Mouse (Mus musculus) heart, adult 11 months (tissue): Measurements from ENCODE around the gene Naa16.
A peak's percentile ranks its signal among the peaks of the same experiment; 100 is the strongest.

Source experiments
- DNase-seq: peaks from one replicate; pipeline ENCODE4 v3.0.0; 2022

Naa16 gene

DNA sequence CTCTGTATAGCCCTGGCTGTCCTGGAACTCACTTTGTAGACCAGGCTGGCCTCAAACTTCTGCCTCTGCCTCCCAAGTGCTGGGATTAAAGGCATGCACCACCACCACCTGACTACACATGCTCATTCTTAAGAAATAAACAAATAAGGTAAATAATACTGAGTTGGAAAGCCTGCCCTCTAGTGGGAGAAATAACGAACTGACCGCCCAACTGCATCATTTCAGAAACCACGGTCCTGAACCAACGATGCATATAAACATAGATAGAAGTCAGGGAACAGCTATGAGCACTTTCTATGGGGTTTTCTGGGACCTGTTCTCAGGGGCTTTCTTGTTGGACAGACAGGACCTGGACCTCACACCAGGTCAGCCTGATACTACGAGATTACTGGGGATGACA is 63.5 kb downstream of the Naa16 start:
- peak; percentile 89 for DNase-seq

DNA sequence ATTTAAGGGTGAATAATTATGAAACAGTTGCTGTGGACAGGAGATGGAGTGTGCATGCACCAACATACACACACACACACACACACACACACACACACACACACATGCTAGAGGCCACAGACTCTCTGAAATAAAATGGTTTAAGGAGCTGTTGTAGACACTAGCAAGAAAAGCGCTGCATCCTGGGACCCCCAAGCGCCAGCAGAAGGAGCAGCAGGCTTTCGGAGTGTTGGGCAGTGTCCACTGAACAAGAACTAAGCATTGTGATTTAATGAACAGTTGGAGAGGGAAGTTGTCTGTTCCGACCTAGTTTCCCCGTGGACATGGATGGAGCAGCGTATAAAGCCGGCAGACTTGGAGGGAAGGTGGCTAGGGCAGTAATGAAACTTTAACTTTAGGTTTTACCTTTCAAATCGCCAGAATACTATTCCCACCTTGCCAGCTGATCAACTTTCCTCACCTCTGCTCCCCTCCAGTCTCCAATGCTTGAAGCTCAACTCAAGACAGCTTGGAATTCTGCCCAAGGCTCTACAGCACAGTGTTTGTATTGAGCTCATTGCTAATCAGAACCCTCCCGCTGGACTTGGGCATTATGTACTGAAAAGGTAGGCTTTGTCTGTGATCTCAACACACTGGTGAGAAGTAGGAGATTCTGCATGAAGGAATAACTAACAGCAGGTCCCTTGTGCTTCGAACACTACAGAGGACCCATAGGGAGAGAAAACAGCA is 66.3 kb downstream of the Naa16 start:
- peak; percentile 43 for DNase-seq

DNA sequence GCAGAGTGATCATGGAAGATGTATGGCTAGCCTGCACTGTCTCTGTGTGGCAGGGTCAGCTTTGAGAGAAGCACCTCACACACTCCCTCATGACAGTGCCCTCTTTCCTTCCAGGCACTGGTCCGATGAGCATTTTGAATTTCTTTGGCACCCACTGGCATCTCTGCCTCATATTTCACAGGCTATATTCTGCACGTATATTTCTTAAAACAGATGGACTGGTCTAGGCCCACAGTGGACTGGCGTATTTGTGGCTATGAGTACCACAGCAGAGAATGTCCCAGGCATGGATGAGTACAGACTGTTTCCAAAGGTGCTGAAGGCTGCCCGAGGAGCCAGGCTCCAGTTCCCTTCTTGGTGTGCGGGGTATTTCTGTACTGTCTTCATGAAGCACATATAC is 68.7 kb downstream of the Naa16 start:
- peak; percentile 74 for DNase-seq

DNA sequence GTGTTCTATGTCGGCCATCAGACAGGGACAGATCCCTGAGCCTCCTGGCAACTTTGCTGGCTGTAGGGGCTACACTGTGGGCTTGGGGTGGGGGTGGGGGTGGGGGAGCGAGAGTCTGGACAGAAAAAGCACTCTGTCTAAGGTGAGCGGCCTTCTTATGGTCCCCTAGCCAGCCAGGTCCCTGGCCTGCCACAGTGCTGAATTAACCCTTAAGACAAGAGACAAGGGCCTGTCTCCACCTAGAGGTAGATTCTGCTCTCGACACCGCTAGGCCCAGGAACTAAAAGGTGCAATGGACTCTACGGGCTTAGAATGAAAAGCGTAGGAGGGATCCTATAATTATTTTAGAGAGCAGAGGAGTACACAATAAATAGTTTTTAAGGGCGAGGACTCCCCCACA is 69.4 kb downstream of the Naa16 start:
- peak; percentile 93 for DNase-seq

DNA sequence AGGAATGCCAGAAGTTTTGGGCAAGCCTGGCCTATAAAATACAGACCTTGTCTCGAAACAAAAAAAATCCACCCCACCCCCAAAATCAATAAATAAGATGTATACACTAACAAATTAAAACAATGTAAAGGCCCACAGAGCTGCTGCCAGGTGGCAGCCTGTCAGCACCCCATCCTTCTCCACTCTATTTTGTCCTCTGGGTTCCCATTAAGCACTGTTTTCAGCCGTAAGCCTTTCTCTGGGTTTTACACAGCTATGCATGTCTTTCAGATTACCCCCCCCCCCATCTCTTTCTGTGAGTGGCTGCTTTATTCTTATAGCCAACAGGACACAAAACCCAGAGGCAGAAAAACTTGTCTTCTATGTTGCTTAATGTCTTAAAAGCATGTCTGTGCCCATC is 73.0 kb downstream of the Naa16 start:
- DNase-seq, result no peak

DNA sequence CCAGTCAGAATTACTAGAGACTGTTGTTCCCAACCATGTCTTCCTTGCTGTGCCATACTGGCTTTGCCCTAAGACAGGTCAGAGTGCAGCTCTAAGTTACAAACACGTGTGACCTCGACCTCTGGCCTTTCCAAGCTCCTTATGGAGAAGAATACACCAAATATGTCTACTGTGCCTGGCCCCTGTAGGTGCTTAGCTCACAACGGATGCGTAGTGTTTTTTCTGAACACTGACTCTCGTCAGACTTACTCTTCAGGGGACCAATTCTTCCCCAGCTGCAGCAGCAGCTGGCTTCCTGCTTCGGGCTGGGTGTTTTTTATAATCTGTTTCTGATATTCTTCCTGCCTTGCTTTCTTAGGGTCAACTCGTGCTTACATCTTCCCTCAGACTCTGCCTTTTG is 74.7 kb downstream of the Naa16 start:
- peak; percentile 86 for DNase-seq

DNA sequence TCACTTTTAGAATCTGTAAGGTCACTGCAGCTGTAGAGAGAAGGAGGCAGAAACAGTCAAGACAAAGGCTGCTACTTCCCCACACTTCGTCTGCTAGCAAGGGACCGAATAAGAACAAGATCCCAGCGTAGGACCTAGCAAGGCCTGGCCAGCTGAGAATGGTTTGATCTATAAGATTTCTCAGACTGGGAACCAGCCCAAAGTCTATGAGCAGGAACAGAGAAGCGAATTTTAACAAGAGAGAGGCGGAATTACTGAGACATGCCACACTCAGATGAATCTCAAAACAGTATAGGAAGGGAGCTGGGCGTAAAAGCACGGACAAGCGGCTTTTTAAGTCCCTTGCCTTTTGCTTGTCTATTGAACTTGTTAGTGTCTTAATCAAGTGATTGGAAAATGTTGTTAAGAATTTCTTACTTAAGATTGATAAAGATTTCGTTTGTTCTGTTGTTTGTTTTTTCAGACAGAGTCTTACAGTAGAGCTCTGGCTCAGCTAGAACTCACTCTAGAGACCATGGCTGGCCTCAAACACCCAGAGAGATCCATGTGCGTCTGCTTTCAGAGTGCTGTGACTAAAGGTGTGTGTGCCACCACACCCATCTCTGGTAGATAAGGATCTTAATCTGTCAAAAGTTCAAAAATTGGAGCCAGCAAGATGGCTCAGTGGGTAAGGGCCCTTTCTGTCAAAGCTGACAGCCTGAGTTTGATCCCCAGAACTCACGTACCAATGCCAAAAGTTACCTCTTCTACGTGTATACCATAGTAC is 76.2 kb downstream of the Naa16 start:
- DNase-seq, result peak; percentile 76

DNA sequence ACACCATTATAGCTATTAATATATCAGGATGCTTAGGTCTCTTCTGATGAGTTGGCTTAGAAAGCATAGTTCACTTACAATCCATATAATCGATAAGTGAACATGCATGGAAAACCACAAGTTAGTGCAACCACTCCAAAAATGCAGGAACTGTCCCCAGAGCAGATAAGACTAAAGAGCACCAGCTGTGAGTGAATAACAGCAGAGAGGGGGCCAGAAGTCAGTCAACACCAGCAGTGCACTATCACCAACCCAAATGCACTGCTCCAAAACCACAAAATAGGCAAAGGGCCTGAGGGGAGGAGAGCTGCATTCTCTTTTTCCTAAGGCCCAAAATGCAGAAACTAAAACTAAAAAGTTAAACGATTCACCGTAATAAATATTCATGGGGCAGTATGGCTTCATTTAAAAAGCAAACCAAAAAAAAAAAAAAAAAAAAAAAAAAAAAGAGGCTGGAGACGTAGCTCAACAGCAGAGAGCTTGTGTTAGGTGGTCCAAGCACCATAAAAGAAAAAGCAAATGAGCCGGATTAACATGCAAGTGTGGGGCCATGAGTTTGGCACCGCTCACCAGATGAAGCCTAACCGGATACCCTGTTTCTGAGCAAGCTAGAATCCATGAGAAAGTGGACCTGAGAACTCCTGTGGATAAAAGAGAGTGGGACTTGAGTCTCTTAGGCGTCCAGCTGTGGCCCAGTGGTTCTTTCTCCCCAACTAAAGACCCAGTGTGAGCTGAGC is 77.0 kb downstream of the Naa16 start:
- peak; percentile 96 for DNase-seq

DNA sequence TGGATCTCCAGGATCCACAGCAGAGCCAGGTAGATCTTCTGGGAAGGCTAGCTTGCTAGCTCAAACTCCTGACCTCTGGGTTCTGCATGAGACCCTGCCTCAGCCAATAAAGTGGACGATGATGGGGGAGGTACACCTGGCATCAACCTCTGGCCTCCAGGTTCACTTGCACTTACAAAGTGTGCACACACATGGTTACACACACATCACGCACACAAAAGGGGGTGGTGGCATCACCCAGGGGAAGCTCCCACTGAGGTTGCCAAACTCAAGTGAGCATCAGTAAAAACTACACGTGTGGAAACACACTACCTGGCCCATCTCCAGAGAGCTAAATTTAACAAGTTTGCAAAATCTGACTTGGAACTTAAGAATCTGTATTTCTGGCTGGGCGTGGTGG is 77.9 kb downstream of the Naa16 start:
- DNase-seq, result peak; percentile 91

DNA sequence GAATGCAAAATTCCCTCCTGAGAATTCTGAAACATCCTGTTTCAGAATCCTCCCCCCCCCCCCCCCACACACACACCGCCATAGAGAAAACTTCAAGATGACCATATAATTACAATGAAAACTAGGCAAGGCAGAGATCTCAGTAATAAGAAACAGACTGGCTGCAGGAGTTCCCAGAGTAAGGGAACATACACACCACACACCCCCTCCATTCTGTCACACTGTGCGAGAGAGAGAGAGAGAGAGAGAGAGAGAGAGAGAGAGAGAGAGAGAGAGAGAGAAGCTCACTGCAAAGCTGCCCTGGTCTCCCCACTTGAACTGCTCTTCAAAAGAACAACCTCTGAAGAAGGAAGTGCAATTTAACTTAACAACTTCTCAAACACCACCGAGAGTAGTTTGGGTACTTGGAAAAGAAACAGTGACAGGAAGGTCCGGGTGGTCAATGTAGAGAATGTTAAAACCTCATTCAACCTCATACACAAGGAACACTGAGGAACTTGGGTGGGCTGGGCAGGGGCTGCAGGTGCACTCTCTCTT is 78.6 kb downstream of the Naa16 start:
- no peak for DNase-seq

DNA sequence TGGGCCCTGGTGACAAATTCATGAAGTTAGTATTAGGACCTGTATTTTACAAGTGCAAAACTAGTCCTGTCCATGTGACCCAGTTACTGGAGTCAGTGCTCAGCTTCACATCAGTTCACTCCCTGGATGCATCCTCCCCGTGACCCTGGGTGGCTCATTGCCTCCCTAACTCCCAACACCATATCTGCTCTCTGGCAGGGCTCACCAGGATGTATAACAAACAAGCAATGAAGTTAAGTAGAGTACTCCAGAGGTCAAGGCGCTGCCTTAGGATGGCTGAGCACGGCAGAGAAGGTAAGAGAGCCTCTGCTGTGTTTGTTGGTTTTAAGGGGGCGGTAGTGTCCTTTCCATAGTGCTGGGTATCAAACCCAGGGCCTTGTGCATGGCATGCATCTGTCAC is 81.5 kb downstream of the Naa16 start:
- DNase-seq, result no peak

DNA sequence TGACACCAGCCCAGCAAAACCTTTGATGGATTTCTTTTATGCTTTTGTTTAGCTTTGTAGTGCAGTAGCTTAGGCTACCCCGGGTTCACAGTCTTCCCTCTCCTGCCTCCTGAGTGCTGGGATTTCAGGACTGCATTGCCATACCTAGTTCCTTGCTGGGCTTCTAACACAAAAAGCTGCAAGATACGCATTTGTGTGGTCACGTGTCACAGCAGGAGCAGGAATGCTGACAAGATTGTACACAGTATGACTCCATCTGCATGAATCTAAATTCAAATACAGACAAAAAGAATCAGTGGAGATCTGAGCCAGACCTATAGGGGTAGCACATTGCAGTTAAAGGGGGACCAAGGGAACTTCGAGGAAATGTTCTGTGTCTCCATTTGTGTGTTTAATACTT is 82.2 kb downstream of the Naa16 start:
- no peak for DNase-seq

DNA sequence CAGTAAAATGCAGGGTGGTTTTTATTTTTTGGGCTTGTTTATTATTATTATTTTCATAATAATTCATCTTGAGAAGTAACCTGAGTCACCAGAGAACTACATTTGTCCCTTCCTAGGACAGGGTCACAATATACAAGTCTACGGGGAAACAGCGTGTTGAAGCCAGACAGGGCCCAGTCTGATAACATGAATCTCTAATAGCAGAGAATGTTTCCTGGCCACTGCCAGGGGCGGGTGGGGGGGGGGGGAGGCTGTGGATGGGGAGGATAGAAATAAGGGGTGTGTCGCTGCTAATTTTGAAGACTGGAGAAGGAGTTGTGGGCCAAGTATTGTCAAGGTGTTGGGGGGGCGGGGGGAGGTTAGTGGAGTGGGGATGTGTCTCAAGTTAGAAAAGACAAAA is 82.7 kb downstream of the Naa16 start:
- no peak for DNase-seq

DNA sequence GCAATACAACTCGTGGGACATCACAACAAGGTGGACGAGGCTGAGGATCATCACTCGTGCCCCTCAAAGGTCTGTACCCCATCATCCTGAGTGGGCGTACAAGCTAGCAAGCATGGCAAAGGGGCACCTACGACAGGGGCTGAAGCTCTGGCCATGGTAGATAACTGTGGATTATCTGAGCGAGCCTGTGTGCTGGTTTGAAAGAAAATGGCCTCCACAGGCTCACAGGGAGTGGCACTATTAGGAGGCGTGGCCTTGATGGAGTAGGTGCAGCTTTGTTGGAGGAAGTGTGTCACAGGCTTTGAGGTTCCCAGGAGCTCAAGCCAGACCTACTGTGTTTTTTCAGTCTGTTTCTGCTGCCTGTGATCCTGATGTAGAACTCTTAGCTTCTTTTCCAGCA is 83.4 kb downstream of the Naa16 start:
- DNase-seq, result no peak

DNA sequence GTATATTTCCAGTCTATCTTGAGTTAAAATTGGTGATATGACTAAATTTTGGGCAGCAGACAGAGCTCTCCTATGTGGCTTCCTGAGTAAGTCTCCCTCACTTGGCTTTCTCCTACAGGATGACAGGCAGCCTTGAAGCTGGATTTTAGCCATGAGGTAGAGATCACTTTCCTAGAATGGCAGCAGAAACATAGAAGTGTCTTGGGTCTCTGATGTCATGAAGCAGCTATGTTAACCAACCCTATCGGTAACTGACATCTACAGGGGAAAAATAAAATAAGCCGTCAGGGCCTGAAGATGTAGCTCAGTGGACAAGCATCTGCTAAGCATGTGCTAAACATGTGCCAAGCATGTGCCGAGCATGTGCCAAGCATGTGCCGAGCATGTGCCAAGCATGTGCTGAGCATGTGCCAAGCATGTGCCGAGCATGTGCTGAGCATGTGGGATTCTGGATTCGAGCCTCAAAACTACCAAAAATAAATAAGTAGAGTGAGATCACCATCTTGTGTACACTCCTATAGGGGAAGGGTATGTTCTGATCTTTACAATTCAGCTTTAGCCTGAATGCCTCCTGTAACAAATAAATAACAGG is 85.6 kb downstream of the Naa16 start:
- no peak for DNase-seq

DNA sequence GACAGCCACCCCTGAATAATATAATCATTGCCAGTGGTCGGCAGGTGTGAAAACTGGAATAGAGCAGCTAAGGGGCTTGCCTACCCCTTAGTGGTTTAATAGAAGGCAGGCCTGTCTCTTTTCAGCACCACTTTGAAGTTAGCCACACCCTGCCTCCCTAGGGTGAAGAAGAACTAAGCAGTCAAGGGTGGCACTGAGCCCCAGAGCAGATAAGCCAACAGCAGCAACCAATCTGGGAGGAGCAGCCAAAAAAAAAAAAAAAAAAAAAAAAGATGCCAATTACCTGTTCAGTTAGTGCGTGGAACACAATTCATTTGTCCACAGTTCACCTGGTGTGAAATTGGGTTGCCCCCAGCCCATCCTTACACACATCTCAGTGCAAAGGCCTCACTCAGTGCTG is 87.4 kb downstream of the Naa16 start:
- DNase-seq, result no peak

DNA sequence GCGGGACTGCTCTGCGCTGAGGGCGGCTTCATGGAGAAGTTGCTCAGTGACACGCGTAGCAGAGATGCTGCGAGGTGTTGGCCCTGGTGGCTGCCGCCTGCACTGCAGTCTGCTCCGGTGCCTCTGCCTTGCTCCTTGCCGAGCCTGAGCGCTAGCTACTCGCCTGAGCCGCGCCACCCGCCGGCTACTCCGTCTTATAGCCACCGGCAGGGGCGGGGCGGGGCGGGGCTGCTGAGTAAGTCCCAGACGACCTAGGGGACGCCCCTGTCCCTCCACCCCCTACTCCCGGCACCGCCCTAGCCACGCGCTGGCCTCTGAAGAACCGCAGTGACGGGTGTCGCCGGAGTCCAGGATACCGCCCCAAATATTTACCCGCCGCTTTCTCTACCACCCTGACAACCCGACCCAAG is 89.1 kb downstream of the Naa16 start, which contains the start of gene Rgcc:
Rgcc (minus strand) TSS at position 180 of the 410 bp plus-strand sequence.
- DNase-seq, result peak; percentile 99

DNA sequence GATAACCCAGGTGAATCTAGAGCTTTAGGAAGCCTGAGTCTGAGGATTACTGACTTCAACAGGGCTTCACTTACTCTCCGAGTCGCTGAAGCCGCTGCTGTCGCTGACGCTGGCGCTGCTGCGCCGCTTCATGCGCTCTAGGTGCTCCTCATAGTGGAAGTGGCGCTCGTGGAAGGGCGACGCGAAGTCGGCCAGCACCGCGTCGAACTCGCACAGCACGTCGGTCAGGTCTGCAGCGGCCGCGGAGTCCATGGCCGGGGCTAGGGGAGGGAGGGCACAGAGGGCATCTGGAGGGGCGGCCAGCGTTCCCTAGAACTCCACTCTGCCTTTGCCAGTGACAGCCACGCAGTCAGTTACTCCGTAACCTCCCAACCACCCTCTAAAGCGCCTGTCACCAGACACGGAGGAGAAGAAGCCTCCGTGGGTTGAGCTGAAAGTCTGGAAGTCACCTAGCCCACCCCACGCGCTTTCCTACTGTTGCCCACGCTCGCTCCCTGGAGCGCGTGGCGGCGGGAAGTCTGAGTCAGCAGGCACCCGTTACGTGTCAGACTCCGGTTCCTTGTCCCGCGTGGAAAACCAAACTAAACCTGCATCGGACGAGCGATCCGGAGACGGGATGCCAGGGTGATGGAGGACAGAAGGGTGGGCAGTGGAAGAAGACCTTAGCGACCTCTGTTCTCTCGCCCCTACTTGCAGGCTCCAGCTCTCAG is 89.8 kb downstream of the Naa16 start:
- no peak for DNase-seq

DNA sequence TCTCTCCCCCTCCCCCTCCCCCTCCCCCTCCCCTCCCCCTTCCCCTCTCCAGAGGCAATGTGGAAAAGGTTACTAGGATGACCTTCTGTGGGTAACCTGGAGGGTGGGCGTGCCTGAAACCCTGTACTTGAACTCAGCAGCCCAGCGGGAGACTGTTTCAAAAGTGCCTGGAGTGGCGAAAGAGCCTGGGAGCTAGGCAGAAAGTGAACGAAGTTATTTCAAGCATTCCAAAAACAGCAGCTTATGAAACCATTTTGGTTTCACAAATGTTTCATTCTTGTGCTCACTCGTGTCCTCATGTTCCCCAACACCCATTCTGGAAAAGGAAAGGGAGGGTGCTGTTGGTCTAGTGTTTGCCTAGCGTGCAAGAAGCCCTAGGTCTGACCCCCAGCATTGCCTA is 90.8 kb downstream of the Naa16 start:
- no peak for DNase-seq

DNA sequence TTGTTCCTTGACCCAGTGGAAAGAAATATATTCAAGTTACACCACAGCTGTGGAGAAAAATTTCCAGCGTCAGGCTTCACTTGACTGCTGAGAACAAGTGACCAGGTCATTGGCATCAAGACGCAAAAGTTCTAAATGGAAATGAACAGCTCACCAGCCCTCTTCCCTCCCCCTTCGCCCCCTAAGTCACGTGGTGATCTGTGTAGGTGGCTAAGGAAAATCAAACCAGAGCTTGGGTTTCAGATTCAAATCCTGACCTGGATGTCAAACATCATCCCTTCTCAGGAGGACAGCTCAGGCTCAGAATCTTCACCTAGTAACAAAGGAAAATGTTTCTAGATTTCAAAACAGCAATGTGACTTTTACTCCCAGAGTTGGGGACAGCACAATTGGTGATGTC is 91.3 kb downstream of the Naa16 start:
- no peak for DNase-seq

DNA sequence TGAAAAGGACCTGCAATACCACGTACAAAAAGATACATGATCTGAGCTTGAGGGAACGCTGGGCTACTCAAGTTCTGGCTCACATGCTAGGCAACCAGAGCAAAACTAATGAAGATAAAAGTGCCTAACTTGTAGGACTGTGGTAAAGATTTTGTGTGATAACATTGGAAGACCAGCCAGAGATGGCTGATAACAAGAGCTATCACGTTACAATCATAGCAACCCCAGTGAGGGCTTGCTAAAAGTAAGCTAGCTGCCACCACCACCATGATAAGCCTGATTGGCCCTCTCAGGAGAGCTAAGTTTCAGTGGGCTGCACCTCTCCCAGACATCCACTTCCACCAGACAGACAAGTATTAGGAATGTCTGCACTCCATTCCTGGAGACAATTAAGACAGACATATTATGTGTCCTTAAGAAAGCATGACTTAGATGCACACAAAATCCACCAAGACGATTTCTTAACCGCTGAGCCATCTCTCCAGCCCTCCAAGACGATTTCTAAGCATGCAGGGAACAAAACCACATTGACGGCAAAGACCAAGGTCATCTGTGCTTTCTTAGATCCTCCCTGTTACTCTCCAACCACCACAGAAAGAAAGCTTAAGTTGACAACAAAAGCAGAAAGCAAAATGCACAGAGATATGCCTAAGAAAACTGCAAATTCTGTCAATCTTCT is 92.1 kb downstream of the Naa16 start:
- no peak for DNase-seq

DNA sequence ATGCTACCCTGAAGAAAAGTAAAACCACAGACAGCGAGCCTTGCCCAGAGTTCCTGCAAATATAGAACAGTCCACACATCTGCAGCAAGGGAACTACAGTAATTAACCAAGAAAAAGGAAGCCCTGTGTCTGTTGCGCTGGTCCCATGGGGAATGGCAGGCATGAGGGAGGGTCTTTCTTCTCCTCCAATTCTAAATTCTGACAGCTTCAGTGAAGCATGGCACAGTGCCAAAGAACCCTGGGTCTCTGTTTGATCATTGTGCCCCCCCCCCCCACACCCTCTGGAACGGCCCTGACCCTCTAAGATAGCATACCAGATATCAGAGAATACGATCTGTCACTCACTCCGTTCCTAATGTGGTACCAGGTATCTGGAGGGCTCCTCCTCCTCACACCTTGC is 93.7 kb downstream of the Naa16 start:
- no peak for DNase-seq
